Mouse (Mus musculus): Measurements from ENCODE around the gene Tfrc.
A peak's percentile ranks its signal among the peaks of the same experiment; 100 is the strongest.

DNA sequence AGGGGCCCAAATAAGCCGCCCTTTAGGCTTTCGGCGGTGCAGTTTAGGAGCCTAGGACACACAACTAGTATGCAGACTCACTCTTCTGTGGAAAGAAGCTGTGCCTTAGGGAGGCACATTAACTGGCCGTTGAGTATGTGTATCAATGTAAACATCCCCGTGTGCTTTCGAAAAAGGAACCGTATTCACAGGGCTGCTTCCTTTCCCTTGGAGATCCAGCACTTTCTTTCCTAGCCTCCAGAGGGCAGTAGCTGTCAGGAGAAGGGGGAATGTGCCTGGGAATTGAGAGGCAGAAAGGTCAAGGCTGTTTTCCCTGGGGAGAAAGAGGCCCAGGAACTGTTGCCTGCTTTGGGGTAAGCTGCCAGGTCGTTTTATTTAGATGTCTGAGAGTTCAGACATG lies 50.7 kb downstream of the Tfrc start:
- peak; percentile 93 for TF ChIP-seq CTCF (IDR thresholded peaks at IDR 0.05; ENCODE audit: low read depth)
- TF ChIP-seq EP300 (IDR thresholded peaks at IDR 0.05; ENCODE audit: low read depth) = 0 out of 2 replicates have a peak, but pooled peaks have one; percentile 4

All from liver, embryonic 14.5 days (tissue).